Mouse (Mus musculus) lung, postnatal 36 days (tissue): ENCODE measurements at regions not wholly inside any gene's neighbourhood (a gene's known extent, or its start where the extent isn't known, plus 50 kb on each side); places are given as distances from the start of the nearest gene placed in this dataset.
"Not testable (repeated sequence)": the region's sequence is repeated elsewhere in the genome, so short reads cannot be mapped to it uniquely, and the experiment has no call there.

Experiments
- DNase-seq: peaks from one replicate; pipeline ENCODE4 v3.0.0; 2022; ENCODE audit warnings: mixed read lengths

GRCm38 (mm10) chr16:73647201-73647782 is 764.3 kb downstream of the Robo2 start:
- DNase-seq: peak; percentile 76

- DNase-seq: no peak
Measured at GRCm38 (mm10) chr16:73613017-73613416, 798.6 kb downstream of the Robo2 start.

GRCm38 (mm10) chr16:73591421-73591820 is 820.2 kb downstream of the Robo2 start:
- DNase-seq: peak; percentile 17

- DNase-seq: no peak
Measured at GRCm38 (mm10) chr16:73561216-73561615, 850.4 kb downstream of the Robo2 start.

GRCm38 (mm10) chr16:73556940-73557339 is 854.7 kb downstream of the Robo2 start:
- DNase-seq: no peak

GRCm38 (mm10) chr16:73543651-73544050 is 868.0 kb downstream of the Robo2 start:
- no peak for DNase-seq

GRCm38 (mm10) chr16:73538040-73538439 is 873.6 kb downstream of the Robo2 start:
- DNase-seq: no peak

- DNase-seq: no peak
Measured at GRCm38 (mm10) chr16:73537541-73537940, 874.1 kb downstream of the Robo2 start.

GRCm38 (mm10) chr16:73530191-73530590 is 881.4 kb downstream of the Robo2 start:
- DNase-seq: peak; percentile 1

GRCm38 (mm10) chr16:73522931-73523330 is 888.7 kb downstream of the Robo2 start:
- DNase-seq: not testable (repeated sequence)

GRCm38 (mm10) chr16:73504759-73505158 is 906.9 kb downstream of the Robo2 start:
- no peak for DNase-seq

- DNase-seq: no peak
Measured at GRCm38 (mm10) chr16:73498636-73499208, 912.9 kb downstream of the Robo2 start.

- no peak for DNase-seq
Measured at GRCm38 (mm10) chr16:73483214-73483856, 928.3 kb downstream of the Robo2 start.

GRCm38 (mm10) chr16:73482176-73482575 is 929.4 kb downstream of the Robo2 start:
- DNase-seq: no peak

GRCm38 (mm10) chr16:73473502-73473901 is 938.1 kb downstream of the Robo2 start:
- peak; percentile 33 for DNase-seq

- peak; percentile 49 for DNase-seq
Measured at GRCm38 (mm10) chr16:73471547-73471946, 940.1 kb downstream of the Robo2 start.

GRCm38 (mm10) chr16:73470535-73470934 is 941.1 kb downstream of the Robo2 start:
- peak; percentile 13 for DNase-seq

GRCm38 (mm10) chr16:73466296-73466695 is 945.3 kb downstream of the Robo2 start:
- DNase-seq: no peak

GRCm38 (mm10) chr16:73462516-73462915 is 949.1 kb downstream of the Robo2 start:
- DNase-seq: no peak

- DNase-seq: no peak
Measured at GRCm38 (mm10) chr16:73450634-73451245, 960.9 kb downstream of the Robo2 start.

GRCm38 (mm10) chr16:73449836-73450235 is 961.8 kb downstream of the Robo2 start:
- DNase-seq: no peak

- DNase-seq: no peak
Measured at GRCm38 (mm10) chr16:73435726-73436125, 975.9 kb downstream of the Robo2 start.

GRCm38 (mm10) chr16:73424851-73425250 is 986.8 kb downstream of the Robo2 start:
- no peak for DNase-seq

GRCm38 (mm10) chr16:73424311-73424710 is 987.3 kb downstream of the Robo2 start:
- no peak for DNase-seq
